Mouse (Mus musculus): ENCODE results near the gene Brms1l.

DNA sequence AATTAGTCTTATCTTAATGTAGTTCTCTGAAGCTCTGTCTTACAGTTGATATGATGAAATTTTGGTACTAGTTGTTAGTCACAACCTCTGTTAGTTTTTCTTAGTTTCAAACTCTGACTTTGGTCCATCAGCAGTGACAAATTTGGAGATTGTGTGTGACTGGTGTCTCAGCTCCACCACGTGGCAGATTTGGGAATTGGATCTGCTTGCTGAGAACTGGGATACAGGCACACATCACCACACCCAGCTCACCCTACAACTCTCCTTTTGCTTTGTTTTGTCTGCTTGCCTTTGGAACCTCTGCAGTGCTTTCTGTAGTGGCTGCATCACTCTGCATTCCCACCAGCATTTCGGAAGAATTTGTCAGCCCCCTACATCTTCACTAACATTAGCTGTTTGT lies 5.0 kb upstream of the Brms1l start:
- TF ChIP-seq CTCF (IDR thresholded peaks at IDR 0.05; ENCODE audit: borderline replicate concordance, control insufficient read depth, extremely low read depth, insufficient read depth, low read length, poor library complexity): no peak
- TF ChIP-seq POLR2A (IDR thresholded peaks at IDR 0.05; ENCODE audit: control insufficient read depth, extremely low read depth, insufficient read depth, low read length, poor library complexity): no peak
